Mouse (Mus musculus) liver, embryonic 14.5 days (tissue): ENCODE measurements around the gene Ankrd12. TPM values are rescaled to one million over a fixed set of nuclear protein-coding genes. Genes with fewer than 3 reads are reported as not detected.

Experiments
- ATAC-seq: fragments of 200-750 bp; cut with Nextera tagmentation; 2 replicates; pipeline ENCODE4 v1.8.0; 2017; ENCODE audit warnings: moderate number of reproducible peaks, mild to moderate bottlenecking, moderate library complexity; ENCODE audit not compliant: insufficient read depth
- DNase-seq, 3 experiments: peaks; one replicate each; pipeline ENCODE4 v3.0.0-alpha.2; 2012 to 2013; ENCODE audit warnings: low read depth in 3 of 3, low spot score in 3 of 3
- H3K27ac ChIP-seq: fragments of 300-500 bp; sonication (generic); 2 replicates; pipeline ENCODE4 v1.5.1; 2014; ENCODE audit warnings: moderate library complexity, mild to moderate bottlenecking, control low read depth, inconsistent platforms
- H3K27me3 ChIP-seq: fragments of 300-500 bp; sonication (generic); 2 replicates; pipeline ENCODE4 v1.6.1; 2014; ENCODE audit warnings: mild to moderate bottlenecking, low read length, moderate library complexity; ENCODE audit not compliant: control insufficient read depth, insufficient read depth
- H3K36me3 ChIP-seq: fragments of 300-500 bp; sonication (generic); replicated peaks from 2 replicates; pipeline ENCODE4 v1.6.1; 2014; ENCODE audit warnings: low read depth; ENCODE audit not compliant: control insufficient read depth, insufficient read depth
- H3K4me1 ChIP-seq, 2 experiments: fragments of 200-500 bp in 1 of 2; fragments of 300-500 bp in 1 of 2; sonication (generic) in 1 of 2; replicated peaks; 2 replicates each; pipeline ENCODE4 v1.6.1; 2012 to 2014; ENCODE audit warnings: antibody characterized with exemption in 1 of 2, inconsistent platforms in 1 of 2, low read length in 1 of 2; ENCODE audit not compliant: control insufficient read depth in 2 of 2, insufficient read depth in 2 of 2
- H3K4me2 ChIP-seq: fragments of 300-500 bp; sonication (generic); 2 replicates; pipeline ENCODE4 v1.6.1; 2014; ENCODE audit warnings: low read depth, mild to moderate bottlenecking, control low read depth, moderate library complexity
- H3K4me3 ChIP-seq, 2 experiments: fragments of 200-500 bp in 1 of 2; fragments of 300-500 bp in 1 of 2; sonication (generic) in 1 of 2; 2 replicates each; pipeline ENCODE4 v1.5.1; 2012 to 2014; ENCODE audit warnings: low read depth in 2 of 2, low read length in 2 of 2, mild to moderate bottlenecking in 2 of 2, control low read depth in 1 of 2, inconsistent platforms in 1 of 2, moderate library complexity in 1 of 2; ENCODE audit not compliant: insufficient read depth in 1 of 2
- H3K9ac ChIP-seq: fragments of 300-500 bp; sonication (generic); replicated peaks from 2 replicates; pipeline ENCODE4 v1.6.1; 2014; ENCODE audit warnings: mild to moderate bottlenecking, control low read depth, moderate library complexity
- H3K9me3 ChIP-seq: fragments of 300-500 bp; sonication (generic); 2 replicates; pipeline ENCODE4 v1.6.1; 2016; ENCODE audit warnings: low read length, mixed read lengths; ENCODE audit not compliant: control insufficient read depth
- CTCF ChIP-seq: IDR thresholded peaks from 2 replicates; pipeline ENCODE4 v1.5.1; 2016; ENCODE audit warnings: antibody characterized with exemption, low read depth, control low read depth
- EP300 ChIP-seq: IDR thresholded peaks from 2 replicates; pipeline ENCODE4 v1.6.1; 2016; ENCODE audit warnings: antibody characterized with exemption, low read depth
- WGBS: fragments of 180-500 bp; shearing (Covaris S2); extraction: QIAGEN DNeasy Blood & Tissue Kit; methylation state at CpG from one replicate; pipeline ENCODE4 v1.1.7; 2014; ENCODE audit not compliant: insufficient replicate concordance; 5-methylcytosine and 5-hydroxymethylcytosine counted together
- polyA plus RNA-seq, 2 experiments: library from polyadenylated mRNA; depleted of rRNA in 1 of 2; stranded (reverse) in 1 of 2; unstranded in 1 of 2; fragments of >200 nt; fragmentation: Nextera tagmentation in 1 of 2; extraction: Ambion mirVana in 1 of 2; gene quantifications; 2 replicates each; pipeline versions ENCODE4 v1.2.1 to v1.2.3; 2012 to 2014

Ankrd12 gene
- polyA plus RNA-seq (2012; rRNA removed) (1.7 and 2.7 TPM in 2 replicates), polyA plus RNA-seq (2014; fragmentation: Nextera tagmentation; extraction: Ambion mirVana) (5.7 and 6.2 TPM in 2 replicates)

- H3K9me3 ChIP-seq: no peaks in the 10 kb centered on the region
- DNase-seq: peak; percentile 88 to 89 (median 88)
- no peak for TF ChIP-seq EP300
- TF ChIP-seq CTCF: no peak
- WGBS: under 1% methylated on average over 53 of the region's 53 CpGs
- peak; percentile 96 for ATAC-seq
- H3K9ac ChIP-seq: peak within 1 kb of the TSS; percentile 80
- H3K4me3 ChIP-seq: peak within 1 kb of the TSS; percentile 92 to 98
- peak within 1 kb of the TSS; percentile 79 for H3K4me2 ChIP-seq
- peaks cover 5% of the 10 kb centered on the region for H3K36me3 ChIP-seq
- peaks cover 5 to 8% of the 10 kb centered on the region in 2 experiments; a peak in 2 of 4 replicates for H3K4me1 ChIP-seq
- peak within 1 kb of the TSS; percentile 85 for H3K27ac ChIP-seq
- H3K27me3 ChIP-seq: no peaks in the 10 kb centered on the region
Observed at GRCm38 (mm10) chr17:66076934-66077333, at the start of gene Ankrd12. Gene Ankrd12 (minus strand): TSS chr17:66077089.

- ATAC-seq (no peak), DNase-seq (no peak)
- Histone ChIP-seq H3K4me1 (peaks cover 5 to 18% of the 10 kb centered on the region in 2 experiments; a peak in 3 of 4 replicates), H3K4me3 (no peak overlapping the region), H3K4me2 (peak overlapping the region; percentile 97; the same call in 1 of the 2 replicates), H3K36me3 (peaks cover 15% of the 10 kb centered on the region), H3K27me3 (no peaks in the 10 kb centered on the region), H3K27ac (no peak overlapping the region), H3K9me3 (no peaks in the 10 kb centered on the region), H3K9ac (no peak overlapping the region)
- 70% methylated on average over 5 of the region's 5 CpGs for WGBS
- TF ChIP-seq EP300 (no peak), CTCF (peak; percentile 44; the same call in 1 of the 2 replicates)
Observed at GRCm38 (mm10) chr17:66125211-66125610, 48.3 kb upstream of the Ankrd12 start.

- Histone ChIP-seq H3K4me3 (peak overlapping the region; percentile 89 to 94), H3K9me3 (no peaks in the 10 kb centered on the region), H3K27ac (peak overlapping the region; percentile 77), H3K36me3 (peaks cover 19% of the 10 kb centered on the region), H3K27me3 (no peaks in the 10 kb centered on the region), H3K9ac (peak overlapping the region; percentile 89), H3K4me1 (peaks cover 5 to 18% of the 10 kb centered on the region in 2 experiments; a peak in 3 of 4 replicates), H3K4me2 (peak overlapping the region; percentile 97)
- TF ChIP-seq CTCF: no peak
- DNase-seq (no peak), ATAC-seq (peak; percentile 14; the same call in 1 of the 2 replicates)
- WGBS: 1% methylated on average over 20 of the region's 20 CpGs
Observed at GRCm38 (mm10) chr17:66123816-66124610, 47.1 kb upstream of the Ankrd12 start.

DNA sequence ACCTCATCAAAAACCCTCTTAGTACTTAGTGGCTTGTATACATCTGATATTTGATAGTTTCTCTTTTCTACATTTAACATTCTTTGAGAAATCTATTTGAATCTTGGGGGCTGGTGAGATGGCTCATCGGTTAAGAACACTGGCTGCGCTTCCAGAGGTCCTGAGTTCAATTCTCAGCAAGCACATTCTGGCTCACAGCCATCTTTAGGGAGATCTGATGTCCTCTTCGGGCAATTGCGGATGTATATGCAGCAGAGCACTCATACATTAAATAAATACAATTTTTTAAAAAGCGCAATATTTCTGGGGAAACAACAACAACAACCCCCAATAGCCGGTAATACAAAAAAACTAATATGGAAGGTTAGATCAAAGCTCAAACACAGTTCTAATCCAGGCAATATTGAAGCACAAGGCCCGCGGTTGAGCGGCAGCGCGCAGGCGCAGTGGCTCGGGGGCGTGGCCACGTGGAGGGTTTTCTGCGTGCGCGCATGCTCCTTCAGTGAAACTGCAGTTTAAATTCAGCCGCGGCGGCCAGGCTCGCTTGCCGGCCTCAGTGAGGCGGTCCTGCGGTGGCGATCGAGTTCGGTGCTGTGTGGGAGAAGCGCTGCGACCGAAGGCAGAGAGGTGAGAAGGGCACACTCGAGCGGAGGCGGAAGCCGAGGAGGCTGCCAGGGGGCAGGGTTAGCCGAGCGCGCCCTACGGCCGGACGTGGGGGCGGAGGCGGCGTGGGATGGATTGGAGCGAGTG lies 46.4 kb upstream of the Ankrd12 start, which contains the start of gene Ddx11:
Ddx11 (plus strand) TSS at position 455 of the 750 bp plus-strand sequence.
- Histone ChIP-seq H3K36me3 (peaks cover 24% of the 10 kb centered on the region), H3K4me3 (peak within 1 kb of the TSS; percentile 89 to 94), H3K27ac (peak within 1 kb of the TSS; percentile 77), H3K9me3 (no peaks in the 10 kb centered on the region), H3K4me1 (peaks cover 5 to 18% of the 10 kb centered on the region in 2 experiments; a peak in 3 of 4 replicates), H3K9ac (peak within 1 kb of the TSS; percentile 89), H3K27me3 (no peaks in the 10 kb centered on the region), H3K4me2 (peak within 1 kb of the TSS; percentile 97)
- no peak for TF ChIP-seq EP300
- peak; percentile 43 for TF ChIP-seq CTCF
- 5% methylated on average over 45 of the region's 45 CpGs for WGBS
- ATAC-seq (peak; percentile 88), DNase-seq (peak; percentile 71 to 80 (median 73))
